Mouse (Mus musculus): ENCODE measurements around the gene Zcchc24.

DNA sequence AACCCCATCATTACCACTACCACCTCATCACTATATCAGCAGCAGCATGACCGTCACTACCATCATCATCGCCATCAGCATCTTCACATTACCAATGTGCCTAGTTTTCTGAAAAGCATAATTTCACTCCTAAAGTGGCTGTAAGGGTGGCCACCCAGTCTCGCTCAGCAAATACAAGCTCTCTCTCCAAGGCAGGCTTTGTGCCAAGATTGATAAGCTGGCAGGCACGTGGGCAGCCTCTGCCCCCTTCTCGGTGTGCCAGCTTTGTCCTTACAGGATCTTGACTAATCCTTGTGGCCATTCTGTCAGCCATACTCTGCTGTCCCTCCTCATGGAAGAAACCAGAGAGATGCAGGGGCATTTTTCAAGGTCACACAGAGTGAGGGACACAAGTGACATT lies 25.9 kb downstream of the Zcchc24 start:
- TF ChIP-seq CTCF (IDR thresholded peaks at IDR 0.05; ENCODE audit: control insufficient read depth, insufficient read depth, insufficient read length) (no peak), MAX (IDR thresholded peaks at IDR 0.05) (no peak), MYOD1 (IDR thresholded peaks at IDR 0.05; ENCODE audit: control insufficient read depth, insufficient read length, low read depth) (no peak)

Measured in C2C12 (cell line).